Mouse (Mus musculus) E14TG2a.4 (cell line): Measurements from ENCODE around the gene Thbs3.

Source experiments
- CTCF ChIP-seq: conservative IDR thresholded peaks from 2 replicates; pipeline ENCODE4 v1.5.1; 2014; ENCODE audit warnings: low read length
- NANOG ChIP-seq: IDR thresholded peaks from 2 replicates; pipeline ENCODE4 v1.6.1; 2014; ENCODE audit warnings: borderline replicate concordance, low read length, mixed read lengths
- POU5F1 ChIP-seq: IDR thresholded peaks from 2 replicates; pipeline ENCODE4 v1.6.1; 2014; ENCODE audit warnings: low read length, borderline replicate concordance

- TF ChIP-seq CTCF (no peak), POU5F1 (no peak), NANOG (no peak)
Measured at GRCm38 (mm10) chr3:89193351-89193750, 21.6 kb upstream of the Thbs3 start.
